Mouse (Mus musculus) adrenal gland, postnatal 10 days (tissue): ENCODE measurements around the gene Ttll1. TPM values are rescaled to one million over a fixed set of nuclear protein-coding genes. Genes with fewer than 3 reads are reported as not detected.
"Not testable (repeated sequence)": the region's sequence is repeated elsewhere in the genome, so short reads cannot be mapped to it uniquely, and the experiment has no call there.

Experiments
- DNase-seq: peaks from one replicate; pipeline ENCODE4 v3.0.0; 2021; ENCODE audit warnings: mixed read lengths
- total RNA-seq, 2 experiments: library from RNA; stranded (reverse); gene quantifications; 2 replicates each; pipeline ENCODE4 v1.2.3; 2021

Gene Ttll1
- total RNA-seq, 2 experiments from 2014 or later, result 7.0 to 9.5 TPM

DNA sequence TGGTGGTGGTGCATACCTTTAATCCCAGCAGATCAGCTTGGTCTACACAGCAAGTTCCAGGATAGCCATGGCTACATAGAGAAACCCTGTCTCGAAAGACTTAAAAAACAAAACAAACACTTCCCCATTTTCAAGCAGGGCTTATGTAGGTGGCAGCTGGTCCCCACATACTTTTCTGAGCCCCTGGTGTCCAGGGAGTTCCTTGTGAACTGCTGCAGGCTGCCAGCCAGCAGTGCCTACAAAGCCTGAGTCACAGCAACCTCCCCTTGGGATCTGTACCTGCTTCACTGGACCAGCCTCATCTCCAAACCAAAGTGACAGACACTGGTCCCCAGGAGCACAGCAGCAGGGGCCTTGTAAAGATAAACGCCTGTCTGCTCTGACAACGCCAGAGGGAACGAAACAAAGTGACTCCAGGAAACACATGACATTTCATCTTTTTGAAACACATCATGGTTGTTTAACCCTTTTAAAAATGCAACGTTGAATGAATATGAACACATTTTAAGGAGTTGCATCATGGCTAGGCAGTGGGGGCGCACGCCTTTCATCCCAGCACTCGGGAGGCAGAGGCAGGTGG is 28.0 kb downstream of the Ttll1 start:
- DNase-seq, result no peak

DNA sequence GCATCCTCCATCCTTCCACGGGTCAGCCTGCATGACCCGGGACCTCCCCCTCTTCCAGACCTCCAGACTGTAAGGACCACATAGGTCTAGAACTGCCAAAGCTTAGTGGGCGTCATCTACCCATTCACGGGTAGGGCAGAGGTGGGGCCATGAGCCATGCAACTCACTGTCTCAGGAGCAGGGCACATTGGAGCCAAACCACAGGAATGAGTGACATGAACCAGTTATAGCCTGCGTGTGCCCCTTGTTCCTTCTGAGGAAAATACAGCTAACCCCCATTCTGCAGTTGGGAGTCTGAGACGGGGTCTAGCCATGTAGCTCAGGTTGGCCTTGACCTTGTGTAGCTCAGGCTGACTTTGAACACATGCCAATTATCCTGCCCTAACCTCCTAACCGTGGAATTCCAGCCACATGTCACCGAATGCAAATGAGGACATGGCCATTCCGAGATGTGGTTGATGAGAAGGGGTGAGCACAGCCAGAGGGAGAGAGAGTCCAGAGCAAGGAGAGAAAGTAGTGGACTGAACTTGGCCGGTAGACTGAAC is 29.4 kb downstream of the Ttll1 start:
- DNase-seq, result no peak

DNA sequence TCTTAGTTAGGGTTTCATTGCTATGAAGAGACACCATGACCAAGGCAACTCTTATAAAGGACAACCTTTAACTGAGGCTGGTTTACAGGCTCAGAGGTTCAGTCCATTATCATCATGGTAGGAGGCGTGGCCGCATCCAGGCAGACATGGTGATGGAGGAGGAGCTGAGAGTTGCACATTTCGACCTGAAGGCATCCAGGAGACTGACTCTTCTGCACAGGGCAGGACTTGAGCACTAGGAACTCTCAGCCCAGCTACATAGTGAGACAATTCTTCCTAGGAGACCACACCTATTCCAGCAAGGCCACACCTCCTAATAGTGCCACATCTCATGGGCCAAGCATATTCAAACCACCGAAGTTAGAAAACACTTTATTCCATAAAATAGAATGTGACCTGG is 30.9 kb downstream of the Ttll1 start:
- DNase-seq, result no peak

DNA sequence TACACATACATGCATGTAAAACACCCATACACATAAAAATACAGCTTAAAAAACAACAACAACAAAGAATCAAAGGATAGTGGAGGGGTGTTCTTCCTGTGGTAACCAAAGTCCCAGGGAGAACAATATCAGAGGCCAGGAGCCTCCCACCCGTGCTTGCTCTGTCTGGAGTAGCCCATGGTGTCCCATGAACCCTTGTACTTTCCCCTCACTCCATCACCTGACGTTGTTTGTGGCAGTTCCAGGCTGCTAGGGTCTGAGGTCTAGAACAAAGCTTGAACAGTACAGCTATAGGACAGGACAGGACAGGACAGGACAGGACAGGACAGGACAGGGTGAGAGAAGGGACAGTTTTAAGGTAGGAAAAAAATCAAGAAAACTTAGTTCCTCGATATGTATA is 32.6 kb downstream of the Ttll1 start:
- no peak for DNase-seq

DNA sequence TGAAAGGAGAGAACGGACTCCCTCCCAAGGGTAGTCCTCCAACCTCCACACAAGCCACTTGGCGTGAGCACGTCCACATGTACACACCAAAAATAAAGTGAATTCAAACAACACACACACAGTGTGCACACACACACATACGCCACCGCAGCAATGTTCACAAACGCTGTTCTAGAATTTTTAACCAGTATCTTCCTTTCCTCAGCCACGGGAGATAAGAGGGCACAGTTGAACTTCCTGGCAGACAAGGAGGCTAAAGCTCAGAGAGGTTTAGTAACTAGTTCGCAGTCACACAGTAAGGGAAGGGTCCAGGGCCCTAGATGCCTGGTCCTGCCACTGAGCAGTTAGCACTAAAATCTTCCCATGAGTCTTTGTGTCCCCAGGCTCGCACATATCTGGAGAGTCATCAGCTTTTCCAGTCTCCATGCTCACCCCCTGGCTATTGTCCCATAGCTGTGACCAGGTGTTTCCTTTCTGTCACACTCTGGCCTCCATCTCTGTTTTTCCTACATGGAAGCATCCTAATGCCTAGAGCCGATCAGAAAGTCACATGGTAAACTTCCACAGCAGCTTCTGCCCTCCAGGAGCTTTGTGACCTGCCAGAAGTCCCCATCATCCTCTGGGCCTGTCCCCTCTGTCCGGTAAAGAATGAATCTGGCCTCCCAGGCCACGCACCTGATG is 34.0 kb downstream of the Ttll1 start:
- DNase-seq, result no peak

DNA sequence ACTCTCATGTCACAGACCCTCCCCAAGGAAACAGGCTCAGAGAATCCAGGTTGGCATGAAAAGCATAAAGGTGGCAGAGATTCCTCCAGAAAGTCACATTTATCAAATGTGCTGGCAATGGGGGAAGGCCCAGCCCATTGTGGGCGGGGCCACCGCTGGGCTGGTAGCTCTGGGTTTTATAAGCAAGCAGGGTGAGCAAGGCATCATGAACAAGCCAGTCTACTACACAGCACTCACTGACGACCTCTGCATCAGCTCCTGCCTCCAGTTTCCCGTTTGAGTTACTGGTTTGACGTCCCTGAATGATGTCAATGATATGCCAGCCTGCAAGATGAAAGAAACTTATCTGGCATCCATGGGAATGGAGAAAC is 36.2 kb downstream of the Ttll1 start:
- peak; percentile 46 for DNase-seq

DNA sequence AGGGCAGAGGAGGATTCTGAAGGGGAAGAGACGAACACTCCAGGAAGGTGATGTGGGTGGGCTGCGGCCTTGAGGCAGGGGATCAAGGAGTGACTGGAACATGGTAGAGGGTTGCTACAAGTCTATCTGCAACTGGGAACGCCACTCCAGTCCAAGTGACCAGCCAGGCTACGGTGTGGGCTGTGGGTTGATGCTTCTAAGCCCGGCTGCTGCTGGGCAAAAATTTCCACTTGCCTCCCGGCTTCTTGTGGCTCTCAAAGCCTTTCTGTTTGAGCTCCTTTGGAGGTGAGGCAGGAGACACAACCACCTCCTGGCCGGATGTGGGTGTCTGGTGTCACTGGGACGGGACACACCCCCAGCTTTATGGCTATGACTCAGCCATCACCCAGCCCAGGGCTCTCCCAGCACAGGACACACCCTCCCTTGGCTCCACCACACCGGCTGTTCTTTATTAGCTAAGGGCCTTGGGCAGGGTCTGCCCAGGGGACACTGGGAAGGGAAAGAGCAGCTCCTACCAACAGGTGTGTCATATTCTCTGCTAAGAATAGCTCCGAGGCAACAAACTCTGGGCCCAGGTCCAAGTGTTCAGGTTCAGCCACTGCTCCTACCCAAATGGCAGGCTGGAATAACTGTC is 36.7 kb downstream of the Ttll1 start:
- DNase-seq, result peak; percentile 71

DNA sequence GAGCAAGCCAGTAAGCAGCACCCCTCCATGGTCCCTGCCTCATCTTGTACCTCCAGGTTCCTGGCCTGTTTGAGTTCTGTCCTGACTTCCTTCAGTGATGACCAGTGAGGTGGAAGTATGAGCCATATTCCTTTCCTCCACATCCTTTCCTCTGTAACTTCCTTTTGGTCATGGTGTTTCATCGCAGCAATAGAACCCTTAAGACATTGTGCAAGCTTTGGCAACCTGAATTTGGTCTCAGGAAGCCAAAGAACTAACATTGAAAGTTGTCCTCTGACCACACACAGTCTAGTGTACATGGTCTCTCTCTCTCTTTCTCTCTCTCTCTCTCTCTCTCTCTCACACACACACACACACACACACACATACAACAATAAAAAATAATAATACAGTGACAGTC is 37.4 kb downstream of the Ttll1 start:
- no peak for DNase-seq

DNA sequence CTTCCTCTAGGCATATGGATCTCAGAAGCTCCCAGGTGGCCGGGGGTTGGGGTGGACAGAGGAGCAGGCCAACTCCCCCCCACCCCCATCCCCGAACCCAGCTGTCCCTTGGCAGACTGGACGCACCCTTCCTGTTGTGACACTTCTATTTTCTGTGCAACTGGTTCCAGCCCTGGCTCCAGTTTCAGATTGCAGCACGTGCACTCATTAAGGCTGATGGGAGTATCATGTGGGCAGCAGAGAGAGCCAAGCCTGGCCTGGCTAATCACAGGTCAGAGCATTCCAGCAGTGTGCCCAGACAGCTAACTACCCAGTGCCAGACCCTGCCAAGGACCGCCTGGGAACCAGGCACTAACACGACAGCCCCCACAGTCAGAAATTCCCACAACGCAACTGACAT is 39.2 kb downstream of the Ttll1 start:
- peak; percentile 54 for DNase-seq

DNA sequence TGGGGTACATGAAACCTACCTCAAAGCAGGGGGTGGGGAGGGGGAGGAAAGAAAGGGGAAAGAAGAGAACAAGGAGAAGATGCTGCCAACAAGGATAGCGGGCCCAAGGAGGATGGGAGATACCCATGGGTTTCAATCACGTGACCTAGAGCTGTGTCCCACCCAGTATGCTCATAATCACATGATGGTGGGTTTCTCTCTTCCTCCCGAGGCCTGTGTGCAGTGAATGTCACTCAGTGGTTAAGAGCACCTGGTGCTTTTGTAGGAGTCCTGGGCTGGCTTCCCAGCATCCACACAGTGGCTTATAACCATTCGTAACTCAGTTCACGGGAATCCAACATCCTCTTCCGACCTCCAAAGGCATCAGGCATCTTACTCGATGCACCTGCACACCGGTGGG is 40.2 kb downstream of the Ttll1 start:
- DNase-seq, result no peak

DNA sequence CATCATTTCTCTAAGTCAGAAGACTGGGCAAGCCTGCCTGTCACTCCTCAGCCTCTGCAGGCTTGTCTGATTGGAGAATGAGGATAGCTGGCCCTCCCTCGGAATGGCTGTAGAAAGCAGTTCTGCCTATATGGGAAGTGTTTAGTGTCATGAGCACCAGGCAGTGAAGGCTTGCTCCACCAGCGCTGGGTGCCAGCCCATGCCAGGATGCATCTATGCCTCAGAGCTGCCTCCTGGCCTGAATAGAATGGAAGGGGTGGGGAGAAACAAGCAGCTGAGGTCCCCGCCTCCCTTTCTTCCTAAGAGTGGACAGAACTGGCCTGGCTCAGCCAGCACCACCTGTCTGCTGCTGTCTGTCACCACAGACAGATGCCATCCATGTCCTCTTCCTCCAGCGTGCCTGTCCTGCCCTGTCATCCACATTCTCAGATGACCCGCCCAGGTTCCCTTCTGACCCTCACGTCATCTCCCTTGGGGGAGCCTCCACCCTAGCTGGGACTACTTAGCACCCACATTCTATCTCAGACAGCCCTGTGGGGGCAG is 41.3 kb downstream of the Ttll1 start:
- no peak for DNase-seq

DNA sequence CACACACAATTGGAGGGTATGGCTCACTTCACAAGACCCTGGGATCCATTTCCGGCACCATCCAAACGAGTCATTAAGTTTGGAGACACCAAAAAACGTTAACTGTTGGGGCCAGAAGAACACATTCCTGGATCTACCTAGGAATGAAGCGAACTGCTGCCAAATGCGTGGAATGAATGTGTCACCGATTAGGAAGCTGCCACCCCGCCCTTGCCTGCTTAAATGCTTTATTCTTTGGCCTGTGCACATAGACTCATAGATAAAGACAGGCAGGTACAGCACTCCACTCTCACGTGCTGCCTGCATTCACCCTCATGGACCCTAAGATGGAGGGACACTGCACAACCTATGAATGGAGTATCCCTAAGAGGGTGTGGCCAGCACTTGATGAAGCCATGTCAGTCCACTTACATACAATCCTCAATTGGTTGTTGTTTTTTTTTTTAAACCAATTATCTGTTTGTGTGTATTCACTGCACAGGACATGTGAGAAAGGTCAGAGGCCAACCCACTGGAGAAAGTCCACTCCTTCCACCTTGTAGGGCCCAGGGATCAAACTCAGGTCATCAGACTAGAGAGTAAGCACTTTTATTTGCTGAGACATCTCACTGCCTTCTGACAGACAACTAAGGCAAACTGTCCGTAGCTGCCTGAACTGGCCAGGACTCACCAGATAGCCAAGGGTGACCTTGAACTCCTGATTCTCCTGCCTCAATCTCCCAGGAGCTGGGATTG is 43.3 kb downstream of the Ttll1 start:
- no peak for DNase-seq

DNA sequence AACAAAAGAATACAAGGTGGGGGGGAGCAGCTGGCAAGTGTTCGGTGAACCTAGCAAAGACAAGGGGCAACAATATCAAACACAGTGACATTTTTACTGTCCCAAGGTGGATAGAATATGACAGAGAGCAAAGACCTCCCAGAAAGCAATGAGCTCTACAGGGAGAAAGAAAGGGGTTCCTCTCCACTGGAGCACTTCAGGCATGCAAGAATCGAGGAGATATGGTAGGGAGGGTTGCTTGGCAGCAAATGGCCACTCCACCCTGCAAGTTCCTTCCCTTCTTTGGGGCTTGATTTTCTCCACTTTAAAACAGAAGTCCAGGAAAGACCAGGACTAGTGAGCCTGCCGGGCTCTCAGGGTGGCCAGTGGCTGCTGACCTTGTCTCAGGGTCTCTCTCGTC is 44.4 kb downstream of the Ttll1 start:
- DNase-seq, result no peak

DNA sequence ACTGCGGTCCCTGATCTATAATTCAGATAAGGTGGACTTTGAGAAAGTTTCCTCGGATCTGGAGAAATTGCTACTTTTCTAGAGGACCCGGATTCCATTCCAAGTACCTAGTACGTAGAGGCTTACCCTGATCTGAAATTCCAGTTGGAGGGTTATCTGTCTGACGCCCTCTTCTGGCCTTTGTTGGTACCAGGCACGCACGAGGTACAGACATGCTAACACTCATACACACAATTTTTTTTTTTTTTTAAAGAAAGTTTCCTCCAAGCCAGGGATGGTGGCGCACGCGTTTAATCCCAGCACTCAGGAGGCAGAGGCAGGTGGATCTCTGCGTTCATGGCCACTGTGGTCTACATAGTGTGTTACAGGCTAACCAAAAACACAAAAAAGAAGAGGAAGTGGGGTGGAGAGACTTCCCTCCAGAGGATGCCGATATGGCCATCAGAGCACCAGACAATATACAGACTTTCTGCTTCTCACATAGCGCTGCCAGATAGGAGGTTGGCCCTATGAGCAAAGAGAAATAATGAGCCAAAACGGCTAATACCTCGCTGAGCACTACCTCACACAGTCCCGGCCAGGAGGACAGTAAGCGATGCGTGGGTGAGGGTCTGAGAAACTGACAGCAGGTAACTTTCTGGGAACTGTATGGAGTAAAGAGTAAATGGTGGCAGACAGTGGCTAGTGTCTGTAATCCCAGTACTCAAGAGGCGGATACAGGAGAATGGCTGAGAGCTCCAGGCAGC is 45.6 kb downstream of the Ttll1 start:
- DNase-seq, result no peak

DNA sequence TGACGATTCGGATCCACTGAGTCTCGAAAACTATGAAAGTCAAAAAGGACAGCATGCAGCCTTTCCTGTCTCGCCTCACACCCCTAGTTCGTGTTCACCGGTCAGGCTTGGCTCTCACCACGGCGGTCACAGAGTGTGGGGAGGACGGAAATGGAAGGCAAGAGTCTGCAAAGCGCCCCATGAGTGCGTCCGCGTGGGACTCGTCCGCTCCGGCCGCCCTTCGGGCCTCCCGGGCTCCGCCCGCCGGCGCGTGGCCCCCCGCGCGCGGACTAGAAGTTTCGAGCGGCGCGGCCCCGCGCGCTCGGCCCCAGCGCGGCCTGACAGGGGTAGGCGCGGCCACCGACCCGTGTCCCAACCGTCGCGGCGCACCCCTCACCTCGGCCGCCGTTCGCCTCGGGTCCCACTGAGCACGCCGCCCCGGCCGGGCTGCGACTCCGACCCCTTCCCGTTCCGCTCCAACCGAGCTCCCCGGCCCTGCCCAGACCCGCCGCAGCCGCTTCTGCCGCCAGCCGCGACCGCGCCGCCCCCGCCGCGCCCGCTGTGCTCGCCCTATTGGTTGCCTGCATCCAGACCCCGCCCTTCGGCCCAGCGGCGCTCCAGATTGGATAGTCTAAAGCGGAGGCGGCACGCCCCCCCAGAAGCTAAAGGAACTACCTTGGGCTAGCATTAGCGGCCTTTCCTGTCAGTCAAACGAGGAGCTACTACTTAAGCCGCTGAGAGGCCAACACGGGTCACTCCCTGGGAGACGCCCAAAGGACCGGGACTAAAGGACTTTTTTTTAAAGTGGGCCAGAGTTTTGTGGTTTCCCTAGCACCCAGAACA is 46.4 kb downstream of the Ttll1 start, which contains the start of gene Pacsin2:
Gene Pacsin2 (minus strand): TSS at position 524 of the 822 bp plus-strand sequence.
- DNase-seq, result peak; percentile 99

DNA sequence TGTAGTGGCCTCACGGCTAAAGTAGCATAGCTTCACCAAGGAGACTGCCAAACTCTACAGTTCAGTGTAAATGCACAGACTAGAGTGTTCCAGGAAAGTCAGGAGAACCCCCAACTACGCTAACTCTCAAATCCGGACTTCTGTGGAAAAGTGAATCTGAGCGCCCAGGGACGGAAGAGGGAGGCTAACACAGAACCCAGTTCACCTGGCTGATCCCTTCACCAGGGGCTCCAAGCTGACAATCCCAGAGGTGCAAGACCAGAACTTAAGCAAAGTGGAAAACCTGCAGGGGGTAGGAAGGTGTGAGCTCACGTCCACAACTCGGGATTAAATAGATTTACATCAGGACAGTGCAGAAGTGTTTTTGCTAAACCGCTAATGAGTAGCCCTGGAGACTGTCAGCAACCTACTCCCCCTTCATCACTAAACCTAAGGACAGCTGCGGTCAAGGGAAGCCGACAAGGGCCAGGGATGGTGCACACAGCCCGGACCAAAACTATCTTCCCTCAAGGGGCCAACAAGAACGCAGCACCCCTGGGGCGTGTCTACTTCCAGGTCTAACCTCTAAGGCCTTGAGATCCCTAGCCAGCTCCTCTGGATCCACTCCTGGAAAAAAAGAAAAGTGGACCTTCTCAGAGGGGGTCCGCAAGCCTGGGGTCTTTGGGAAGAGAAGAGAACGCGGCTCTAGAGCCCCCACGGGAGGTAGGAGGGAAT is 47.2 kb downstream of the Ttll1 start:
- DNase-seq, result no peak

DNA sequence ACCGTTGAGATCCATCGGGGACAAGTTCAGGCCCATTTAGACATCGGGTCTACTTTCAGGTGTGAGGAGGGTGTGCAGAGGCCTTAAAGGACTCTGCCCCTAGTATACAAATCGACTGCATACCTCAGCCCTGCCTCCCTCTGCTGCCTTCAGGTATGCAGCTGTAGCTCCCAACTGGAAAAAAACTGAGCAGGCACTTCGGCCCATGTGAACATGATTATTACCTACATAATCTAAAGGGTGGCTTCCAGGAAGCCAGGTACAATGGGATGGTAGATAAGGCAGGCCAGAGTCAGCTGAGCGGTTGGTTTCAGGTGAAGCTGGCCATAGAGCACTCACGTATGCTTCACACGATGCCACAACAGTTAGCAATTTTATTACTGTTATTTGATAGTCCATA is 48.3 kb downstream of the Ttll1 start:
- not testable (repeated sequence) for DNase-seq

DNA sequence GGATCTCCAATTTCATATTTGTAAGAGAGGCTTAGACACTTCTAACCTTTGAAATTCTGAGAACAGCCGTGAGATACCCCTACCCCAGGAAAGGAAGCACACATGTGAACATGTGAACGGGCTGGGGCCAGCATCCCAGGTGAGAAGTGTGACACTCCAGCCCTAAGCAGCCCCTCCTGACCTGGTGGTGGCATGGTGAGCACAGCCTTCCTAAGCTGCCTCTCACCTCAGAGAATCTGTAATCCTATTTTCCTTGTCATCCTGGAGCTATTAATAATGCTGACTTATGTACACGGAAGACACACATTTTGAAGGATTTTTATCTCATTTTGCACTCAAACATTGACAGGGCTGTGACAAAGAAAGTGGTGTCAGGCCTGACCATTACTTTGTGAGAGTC is 49.8 kb downstream of the Ttll1 start:
- DNase-seq, result no peak

DNA sequence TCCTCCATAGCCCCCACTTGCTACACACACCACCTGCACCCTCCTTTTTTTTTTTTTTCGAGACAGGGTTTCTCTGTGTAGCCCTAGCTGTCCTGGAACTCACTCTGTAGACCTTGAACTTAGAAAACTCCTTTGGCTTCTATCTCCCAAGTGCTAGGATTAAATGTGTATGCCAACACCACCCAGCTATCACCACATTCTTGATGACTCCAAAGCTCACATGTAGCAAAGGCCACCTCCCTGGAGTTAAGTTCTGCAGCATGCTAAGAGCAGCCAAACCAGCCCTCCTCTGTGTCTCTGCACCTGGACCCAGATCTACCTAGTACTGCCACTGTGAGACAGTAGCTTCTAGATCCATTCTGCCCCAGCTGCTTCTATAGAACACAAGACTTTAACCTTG is 53.2 kb downstream of the Ttll1 start:
- DNase-seq, result no peak

DNA sequence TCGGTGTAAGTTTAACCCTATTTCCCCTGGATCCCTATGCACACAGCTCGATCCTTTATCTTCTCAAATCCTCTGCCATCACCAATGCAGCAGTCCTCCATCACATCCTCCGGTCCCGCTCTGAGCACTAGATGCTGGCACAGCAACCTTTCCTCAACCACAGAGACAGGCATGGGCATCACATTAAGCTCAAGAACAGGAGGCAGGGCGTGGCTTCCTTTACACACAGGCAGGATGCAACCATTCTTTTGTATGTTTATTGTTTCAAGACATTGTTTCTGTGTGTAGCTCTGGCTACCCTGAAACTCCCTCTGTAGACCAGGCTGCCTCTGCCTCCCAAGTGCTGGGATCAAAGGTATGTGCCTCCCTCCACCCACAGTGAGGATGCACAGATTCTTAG is 55.1 kb downstream of the Ttll1 start:
- DNase-seq, result no peak
